Mouse (Mus musculus): Measurements from ENCODE around the gene Grin2a. TPM values are rescaled to one million over a fixed set of nuclear protein-coding genes. Genes with fewer than 3 reads are reported as not detected.

Grin2a gene
- polyA plus RNA-seq, 1 experiment from 2014 or later: 0.06 TPM

GRCm38 (mm10) chr16:9980641-9981040 lies 14.7 kb downstream of the Grin2a start:
- H3K36me3 ChIP-seq (ENCODE audit: insufficient read depth, low read length): no peaks in the 10 kb centered on the region
- H3K9me3 ChIP-seq (ENCODE audit: low read length): no peaks in the 10 kb centered on the region
- H3K4me3 ChIP-seq (ENCODE audit: low read length): no peak overlapping the region
- H3K27ac ChIP-seq (ENCODE audit: low read length): no peak overlapping the region
- no peak overlapping the region for H3K4me2 ChIP-seq (replicated peaks; ENCODE audit: low read depth, low read length)
- H3K27me3 ChIP-seq (ENCODE audit: insufficient read depth, low read length): no peaks in the 10 kb centered on the region
- H3K9ac ChIP-seq (replicated peaks; ENCODE audit: low read length): no peak overlapping the region
- WGBS: 36% methylated on average over 2 of the region's 2 CpGs
- ATAC-seq (ENCODE audit: low FRiP score, low TSS enrichment): peak; percentile 39; the same call in 1 of the 2 replicates
- H3K4me1 ChIP-seq (ENCODE audit: insufficient read depth, low read length): no peaks in the 10 kb centered on the region

DNA sequence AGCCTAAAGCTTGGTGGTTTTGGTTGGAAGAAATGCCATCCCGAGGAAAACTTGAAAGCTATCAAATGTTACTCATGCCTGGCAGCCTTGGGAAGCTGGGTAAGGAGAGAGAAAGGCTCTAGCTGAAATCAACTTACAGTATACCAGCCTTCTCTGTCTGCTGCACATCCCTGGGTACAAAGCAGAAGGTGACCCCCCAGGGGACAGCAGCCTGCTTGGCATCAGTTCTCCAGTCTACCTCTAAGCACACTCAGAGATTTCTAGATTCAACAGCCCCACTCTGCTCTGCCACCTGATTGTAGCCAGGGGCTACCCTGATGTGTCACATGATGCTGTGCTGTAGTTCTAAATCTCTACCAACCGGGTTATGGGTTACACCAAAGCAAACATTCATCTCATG lies 17.2 kb downstream of the Grin2a start:
- H3K27me3 ChIP-seq (ENCODE audit: insufficient read depth, low read length): no peaks in the 10 kb centered on the region
- ATAC-seq (ENCODE audit: low FRiP score, low TSS enrichment): no peak
- H3K4me3 ChIP-seq (ENCODE audit: low read length): no peak overlapping the region
- H3K36me3 ChIP-seq (ENCODE audit: insufficient read depth, low read length): no peaks in the 10 kb centered on the region
- no peak overlapping the region for H3K27ac ChIP-seq (ENCODE audit: low read length)
- H3K9me3 ChIP-seq (ENCODE audit: low read length): no peaks in the 10 kb centered on the region
- no peak overlapping the region for H3K4me2 ChIP-seq (replicated peaks; ENCODE audit: low read depth, low read length)
- WGBS: 74% methylated on average over 2 of the region's 2 CpGs
- no peaks in the 10 kb centered on the region for H3K4me1 ChIP-seq (ENCODE audit: insufficient read depth, low read length)
- H3K9ac ChIP-seq (replicated peaks; ENCODE audit: low read length): no peak overlapping the region

GRCm38 (mm10) chr16:9972705-9973104 lies 22.7 kb downstream of the Grin2a start:
- Histone ChIP-seq H3K27ac (ENCODE audit: low read length) (no peak overlapping the region), H3K36me3 (ENCODE audit: insufficient read depth, low read length) (no peaks in the 10 kb centered on the region), H3K4me2 (replicated peaks; ENCODE audit: low read depth, low read length) (no peak overlapping the region), H3K27me3 (ENCODE audit: insufficient read depth, low read length) (no peaks in the 10 kb centered on the region), H3K4me1 (ENCODE audit: insufficient read depth, low read length) (no peaks in the 10 kb centered on the region), H3K9me3 (ENCODE audit: low read length) (no peaks in the 10 kb centered on the region), H3K9ac (replicated peaks; ENCODE audit: low read length) (no peak overlapping the region), H3K4me3 (ENCODE audit: low read length) (no peak overlapping the region)
- WGBS: 89% methylated on average over 3 of the region's 3 CpGs
- no peak for ATAC-seq (ENCODE audit: low FRiP score, low TSS enrichment)

DNA sequence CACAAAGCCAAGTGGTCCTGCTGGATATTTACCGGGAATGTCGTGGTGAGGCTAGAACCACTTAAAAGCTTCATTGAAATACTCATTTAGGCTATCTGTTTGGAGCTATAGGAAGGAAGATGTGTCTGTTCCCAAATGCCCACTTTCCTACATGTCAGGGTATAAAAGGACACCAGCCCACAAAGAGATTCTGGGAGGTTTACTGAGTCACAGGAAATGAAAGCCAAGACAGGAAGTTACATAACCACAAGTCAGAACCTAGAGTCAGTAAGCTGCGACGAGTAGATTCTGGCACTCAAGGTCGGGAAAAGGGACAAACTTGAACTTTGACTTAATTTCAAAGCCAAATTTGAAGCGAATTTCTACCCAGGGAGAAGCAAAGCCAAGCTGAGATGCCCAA lies 30.9 kb downstream of the Grin2a start:
- 79% methylated on average over 6 of the region's 6 CpGs for WGBS
- H3K36me3 ChIP-seq (ENCODE audit: insufficient read depth, low read length): no peaks in the 10 kb centered on the region
- H3K4me1 ChIP-seq (ENCODE audit: insufficient read depth, low read length): no peaks in the 10 kb centered on the region
- no peaks in the 10 kb centered on the region for H3K27me3 ChIP-seq (ENCODE audit: insufficient read depth, low read length)
- no peak overlapping the region for H3K27ac ChIP-seq (ENCODE audit: low read length)
- no peak overlapping the region for H3K4me3 ChIP-seq (ENCODE audit: low read length)
- no peak overlapping the region for H3K4me2 ChIP-seq (replicated peaks; ENCODE audit: low read depth, low read length)
- no peak overlapping the region for H3K9ac ChIP-seq (replicated peaks; ENCODE audit: low read length)
- no peak for ATAC-seq (ENCODE audit: low FRiP score, low TSS enrichment)
- H3K9me3 ChIP-seq (ENCODE audit: low read length): no peaks in the 10 kb centered on the region

- ATAC-seq (ENCODE audit: low FRiP score, low TSS enrichment): no peak
- Histone ChIP-seq H3K36me3 (ENCODE audit: insufficient read depth, low read length) (no peaks in the 10 kb centered on the region), H3K4me3 (ENCODE audit: low read length) (no peak overlapping the region), H3K4me2 (replicated peaks; ENCODE audit: low read depth, low read length) (no peak overlapping the region), H3K9ac (replicated peaks; ENCODE audit: low read length) (no peak overlapping the region), H3K9me3 (ENCODE audit: low read length) (no peaks in the 10 kb centered on the region), H3K4me1 (ENCODE audit: insufficient read depth, low read length) (no peaks in the 10 kb centered on the region), H3K27ac (ENCODE audit: low read length) (no peak overlapping the region), H3K27me3 (ENCODE audit: insufficient read depth, low read length) (no peaks in the 10 kb centered on the region)
- WGBS: 73% methylated on average over 1 of the region's 1 CpGs
Observed at GRCm38 (mm10) chr16:9962482-9962881, 32.9 kb downstream of the Grin2a start.

GRCm38 (mm10) chr16:9959340-9959739 lies 36.0 kb downstream of the Grin2a start:
- Histone ChIP-seq H3K36me3 (ENCODE audit: insufficient read depth, low read length) (no peaks in the 10 kb centered on the region), H3K4me2 (replicated peaks; ENCODE audit: low read depth, low read length) (no peak overlapping the region), H3K27ac (ENCODE audit: low read length) (no peak overlapping the region), H3K27me3 (ENCODE audit: insufficient read depth, low read length) (no peaks in the 10 kb centered on the region), H3K9me3 (ENCODE audit: low read length) (no peaks in the 10 kb centered on the region), H3K4me3 (ENCODE audit: low read length) (no peak overlapping the region), H3K9ac (replicated peaks; ENCODE audit: low read length) (no peak overlapping the region), H3K4me1 (ENCODE audit: insufficient read depth, low read length) (no peaks in the 10 kb centered on the region)
- no peak for ATAC-seq (ENCODE audit: low FRiP score, low TSS enrichment)
- WGBS: 17% methylated on average over 1 of the region's 1 CpGs

- no peaks in the 10 kb centered on the region for H3K9me3 ChIP-seq (ENCODE audit: low read length)
- H3K9ac ChIP-seq (replicated peaks; ENCODE audit: low read length): no peak overlapping the region
- H3K4me2 ChIP-seq (replicated peaks; ENCODE audit: low read depth, low read length): no peak overlapping the region
- 52% methylated on average over 5 of the region's 5 CpGs for WGBS
- H3K27me3 ChIP-seq (ENCODE audit: insufficient read depth, low read length): no peaks in the 10 kb centered on the region
- no peak for ATAC-seq (ENCODE audit: low FRiP score, low TSS enrichment)
- no peak overlapping the region for H3K27ac ChIP-seq (ENCODE audit: low read length)
- H3K36me3 ChIP-seq (ENCODE audit: insufficient read depth, low read length): no peaks in the 10 kb centered on the region
- no peaks in the 10 kb centered on the region for H3K4me1 ChIP-seq (ENCODE audit: insufficient read depth, low read length)
- no peak overlapping the region for H3K4me3 ChIP-seq (ENCODE audit: low read length)
Observed at GRCm38 (mm10) chr16:9954266-9954665, 41.1 kb downstream of the Grin2a start.

DNA sequence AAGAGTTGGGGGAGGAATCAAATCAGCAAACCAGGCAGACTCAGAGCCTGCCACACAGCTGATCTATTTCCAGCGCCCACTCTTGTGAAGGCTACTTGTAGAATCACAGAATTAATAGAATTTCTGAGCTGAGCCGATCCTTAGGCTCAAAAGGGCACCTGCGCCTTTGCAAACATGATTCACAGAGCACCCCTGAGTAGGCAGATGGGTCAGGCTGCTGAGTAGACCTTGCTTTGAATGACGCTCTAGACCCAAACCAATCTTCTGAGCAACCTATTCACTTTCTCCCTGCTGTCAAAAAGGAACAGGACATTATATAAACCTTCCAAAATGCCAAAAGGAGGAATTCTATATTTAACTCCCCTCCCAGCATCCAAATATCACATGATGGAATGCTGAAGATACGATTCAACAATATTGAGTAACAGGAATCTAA lies 41.9 kb downstream of the Grin2a start:
- no peaks in the 10 kb centered on the region for H3K4me1 ChIP-seq (ENCODE audit: insufficient read depth, low read length)
- no peak overlapping the region for H3K9ac ChIP-seq (replicated peaks; ENCODE audit: low read length)
- H3K9me3 ChIP-seq (ENCODE audit: low read length): no peaks in the 10 kb centered on the region
- 86% methylated on average over 5 of the region's 5 CpGs for WGBS
- H3K27ac ChIP-seq (ENCODE audit: low read length): no peak overlapping the region
- no peak overlapping the region for H3K4me3 ChIP-seq (ENCODE audit: low read length)
- no peak for ATAC-seq (ENCODE audit: low FRiP score, low TSS enrichment)
- H3K27me3 ChIP-seq (ENCODE audit: insufficient read depth, low read length): no peaks in the 10 kb centered on the region
- H3K4me2 ChIP-seq (replicated peaks; ENCODE audit: low read depth, low read length): no peak overlapping the region
- H3K36me3 ChIP-seq (ENCODE audit: insufficient read depth, low read length): no peaks in the 10 kb centered on the region

DNA sequence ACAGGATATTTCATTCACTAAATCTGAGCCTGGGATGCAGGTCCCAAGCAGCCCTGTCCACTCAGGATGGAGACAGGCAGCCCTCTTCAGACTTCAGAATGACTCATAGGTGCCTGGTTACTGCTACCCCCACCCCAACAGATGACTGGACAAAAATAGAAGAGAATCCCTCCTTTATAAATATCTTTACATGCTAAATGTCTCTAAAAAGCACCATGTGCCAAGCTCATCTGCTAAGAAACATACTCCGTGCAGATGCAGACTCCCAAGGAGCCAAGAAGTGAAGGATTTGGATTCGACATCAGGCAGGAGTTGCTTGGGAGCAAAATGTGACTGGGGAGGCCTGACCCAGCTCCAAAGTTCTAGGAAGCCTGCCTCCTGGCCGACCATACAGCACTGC lies 46.1 kb downstream of the Grin2a start:
- Histone ChIP-seq H3K36me3 (ENCODE audit: insufficient read depth, low read length) (no peaks in the 10 kb centered on the region), H3K9ac (replicated peaks; ENCODE audit: low read length) (no peak overlapping the region), H3K4me3 (ENCODE audit: low read length) (no peak overlapping the region), H3K4me2 (replicated peaks; ENCODE audit: low read depth, low read length) (no peak overlapping the region), H3K27me3 (ENCODE audit: insufficient read depth, low read length) (no peaks in the 10 kb centered on the region), H3K27ac (ENCODE audit: low read length) (no peak overlapping the region), H3K9me3 (ENCODE audit: low read length) (no peaks in the 10 kb centered on the region), H3K4me1 (ENCODE audit: insufficient read depth, low read length) (no peaks in the 10 kb centered on the region)
- ATAC-seq (ENCODE audit: low FRiP score, low TSS enrichment): no peak
- 74% methylated on average over 3 of the region's 3 CpGs for WGBS

GRCm38 (mm10) chr16:9947430-9947829 lies 47.9 kb downstream of the Grin2a start:
- Histone ChIP-seq H3K4me1 (ENCODE audit: insufficient read depth, low read length) (no peaks in the 10 kb centered on the region), H3K9ac (replicated peaks; ENCODE audit: low read length) (no peak overlapping the region), H3K4me3 (ENCODE audit: low read length) (no peak overlapping the region), H3K9me3 (ENCODE audit: low read length) (no peaks in the 10 kb centered on the region), H3K27me3 (ENCODE audit: insufficient read depth, low read length) (no peaks in the 10 kb centered on the region), H3K36me3 (ENCODE audit: insufficient read depth, low read length) (no peaks in the 10 kb centered on the region), H3K27ac (ENCODE audit: low read length) (no peak overlapping the region), H3K4me2 (replicated peaks; ENCODE audit: low read depth, low read length) (no peak overlapping the region)
- ATAC-seq (ENCODE audit: low FRiP score, low TSS enrichment): no peak
- WGBS: 88% methylated on average over 3 of the region's 3 CpGs

- Histone ChIP-seq H3K4me3 (ENCODE audit: low read length) (no peak overlapping the region), H3K4me2 (replicated peaks; ENCODE audit: low read depth, low read length) (no peak overlapping the region), H3K27me3 (ENCODE audit: insufficient read depth, low read length) (no peaks in the 10 kb centered on the region), H3K36me3 (ENCODE audit: insufficient read depth, low read length) (no peaks in the 10 kb centered on the region), H3K27ac (ENCODE audit: low read length) (no peak overlapping the region), H3K9ac (replicated peaks; ENCODE audit: low read length) (no peak overlapping the region), H3K9me3 (ENCODE audit: low read length) (no peaks in the 10 kb centered on the region), H3K4me1 (ENCODE audit: insufficient read depth, low read length) (no peaks in the 10 kb centered on the region)
- WGBS: 68% methylated on average over 5 of the region's 5 CpGs
- ATAC-seq (ENCODE audit: low FRiP score, low TSS enrichment): no peak
Observed at GRCm38 (mm10) chr16:9944836-9945235, 50.5 kb downstream of the Grin2a start.
